In the genomic region with DNA sequence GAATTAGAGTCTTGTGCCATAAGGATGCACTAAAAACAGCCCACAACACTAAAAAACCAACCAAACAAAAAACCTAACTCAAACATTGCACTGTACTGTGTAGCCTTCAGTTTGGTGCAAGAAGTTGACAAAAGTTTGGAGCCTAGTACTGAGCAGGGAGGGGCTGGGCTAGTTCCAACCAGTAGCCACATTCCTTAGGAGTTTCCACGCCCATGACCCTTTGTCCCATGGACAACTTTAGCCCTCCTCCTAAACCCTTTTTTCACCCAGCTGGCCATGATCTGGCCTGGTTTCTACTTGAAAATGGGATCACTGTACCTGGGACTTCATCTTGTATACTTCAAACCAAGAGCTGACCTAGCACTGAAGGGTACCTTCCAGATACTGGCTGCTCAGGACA, we compare ENCODE assay signal across 13 mouse cellular contexts. TPM values are rescaled to one million over a fixed set of nuclear protein-coding genes. Genes with fewer than 3 reads are reported as not detected.
DNase-seq lines count a peak whose midpoint lies in the region; ATAC-seq and TF ChIP-seq lines count a peak whose summit lies in the region.
"Had no signal": no experiment of that assay in that cellular context is flagged by ENCODE, and none has a peak within 500 bp of the region (broad histone marks: within the 10 kb centered on the region; RNA-seq: fewer than 3 reads in every experiment).

No protein-coding gene starts in this region.

- TF ChIP-seq EP300 in liver, postnatal 0 days (IDR thresholded peaks at IDR 0.05; ENCODE audit: low read depth), result no peak

- DNase-seq in adrenal gland, postnatal 10 days, result peak; percentile 46
- DNase-seq in adrenal gland, adult 18-20 months (ENCODE audit: low spot score in 2 of 2), result no peak
- peak; percentile 73 for DNase-seq in ES-E14 (ENCODE audit: low read depth, low spot score)
- peak; percentile 43 for DNase-seq in kidney, adult 11 months
- DNase-seq in liver, postnatal 0 days, result no peak
- no peak for DNase-seq in testis, postnatal 10 days (ENCODE audit: low spot score)
- no peak for DNase-seq in cerebellum, postnatal 10 days
- DNase-seq: forebrain, postnatal 0 days; right cerebral cortex, postnatal 4 days; thymus, postnatal 4 days had no signal

- no peaks in the 10 kb centered on the region for H3K36me3 ChIP-seq in ES-E14 (ENCODE audit: control insufficient read depth, insufficient read depth, low read length, poor library complexity, severe bottlenecking)
- H3K36me3 ChIP-seq in liver, postnatal 0 days (replicated peaks; ENCODE audit: insufficient read depth, low read length), result no peaks in the 10 kb centered on the region
- H3K36me3 ChIP-seq in midbrain, embryonic 13.5 days, result no peaks in the 10 kb centered on the region
- H3K36me3 ChIP-seq: neural tube, embryonic 13.5 days had no signal

- H3K27ac ChIP-seq in ES-E14 (ENCODE audit: insufficient read depth, low read depth, low read length, poor library complexity, severe bottlenecking), result peak overlapping the region; percentile 80
- peak overlapping the region; percentile 48; the same call in 1 of the 2 replicates for H3K27ac ChIP-seq in liver, postnatal 0 days (ENCODE audit: low read depth)
- no peak overlapping the region for H3K27ac ChIP-seq in midbrain, embryonic 13.5 days
- H3K27ac ChIP-seq: neural tube, embryonic 13.5 days had no signal

- H3K4me1 ChIP-seq in ES-E14 (ENCODE audit: control insufficient read depth in 2 of 2, insufficient read depth in 2 of 2, low read length in 2 of 2, poor library complexity in 1 of 2), result peaks cover 2 to 31% of the 10 kb centered on the region in 2 experiments; a peak in 2 of 4 replicates
- peaks cover 27% of the 10 kb centered on the region for H3K4me1 ChIP-seq in liver, postnatal 0 days (ENCODE audit: insufficient read depth)
- no peaks in the 10 kb centered on the region for H3K4me1 ChIP-seq in midbrain, embryonic 13.5 days (replicated peaks)
- H3K4me1 ChIP-seq: neural tube, embryonic 13.5 days had no signal

- no peak overlapping the region for H3K4me2 ChIP-seq in liver, postnatal 0 days (ENCODE audit: low read depth, low read length)
- H3K4me2 ChIP-seq in midbrain, embryonic 13.5 days (replicated peaks), result no peak overlapping the region
- H3K4me2 ChIP-seq: neural tube, embryonic 13.5 days had no signal

- in situ Hi-C loops in ES-E14 (cut with MboI; ENCODE audit: low sequenced_read_pairs in 2 of 2, unreplicated experiment in 2 of 2), result no loop called here

- H3K27me3 ChIP-seq in liver, postnatal 0 days (ENCODE audit: insufficient read depth, low read length), result no peaks in the 10 kb centered on the region
- H3K27me3 ChIP-seq in midbrain, embryonic 13.5 days, result no peaks in the 10 kb centered on the region
- H3K27me3 ChIP-seq: neural tube, embryonic 13.5 days had no signal

- TF ChIP-seq CTCF in liver, postnatal 0 days (IDR thresholded peaks at IDR 0.05; ENCODE audit: low read depth), result no peak

- 59% methylated on average over 1 of the region's 1 CpGs for WGBS in liver, postnatal 0 days (ENCODE audit: insufficient replicate concordance)
- 76% methylated on average over 1 of the region's 1 CpGs for WGBS in midbrain, embryonic 13.5 days

- peak; percentile 31; the same call in 1 of the 2 replicates for ATAC-seq in liver, postnatal 0 days
- ATAC-seq in midbrain, embryonic 13.5 days, result no peak
- ATAC-seq: forebrain, postnatal 0 days had no signal

- no peaks in the 10 kb centered on the region for H3K9me3 ChIP-seq in ES-E14 (ENCODE audit: control insufficient read depth, insufficient read depth, low read depth, low read length)
- H3K9me3 ChIP-seq in liver, postnatal 0 days (ENCODE audit: low read length), result no peaks in the 10 kb centered on the region
- no peaks in the 10 kb centered on the region for H3K9me3 ChIP-seq in midbrain, embryonic 13.5 days
- H3K9me3 ChIP-seq: megakaryocyte, embryonic 14.5 days; neural tube, embryonic 13.5 days had no signal

- 0 out of 4 replicates have a peak overlapping the region, but pooled peaks of 1 of the 2 experiments have one; percentile 14 for H3K4me3 ChIP-seq in ES-E14 (ENCODE audit: insufficient read depth in 1 of 2, low read depth in 1 of 2, low read length in 2 of 2, poor library complexity in 1 of 2, severe bottlenecking in 1 of 2)
- no peak overlapping the region for H3K4me3 ChIP-seq in liver, postnatal 0 days (ENCODE audit: low read depth, low read length)
- H3K4me3 ChIP-seq in midbrain, embryonic 13.5 days (replicated peaks), result no peak overlapping the region
- H3K4me3 ChIP-seq: neural tube, embryonic 13.5 days had no signal

- peak overlapping the region; percentile 9; the same call in 1 of the 2 replicates for H3K9ac ChIP-seq in ES-E14 (ENCODE audit: insufficient read depth, low read depth, low read length, poor library complexity, severe bottlenecking)
- no peak overlapping the region for H3K9ac ChIP-seq in liver, postnatal 0 days (replicated peaks)
- H3K9ac ChIP-seq in midbrain, embryonic 13.5 days (replicated peaks), result no peak overlapping the region
- H3K9ac ChIP-seq: forebrain, postnatal 0 days; neural tube, embryonic 13.5 days had no signal

TF ChIP-seq in ES-E14, 5 proteins besides CTCF, POLR2A, EP300 and RAD21:
- no peak for TF ChIP-seq ZC3H11A (IDR thresholded peaks at IDR 0.05; ENCODE audit: borderline replicate concordance, low read depth, low read length)
- no peak for TF ChIP-seq ZNF384 (IDR thresholded peaks at IDR 0.05; ENCODE audit: low read depth, low read length)
- TF ChIP-seq HCFC1 (IDR thresholded peaks at IDR 0.05; ENCODE audit: borderline replicate concordance, insufficient read depth, low read length), result no peak
- TF ChIP-seq CHD2 (IDR thresholded peaks at IDR 0.05; ENCODE audit: low read depth, low read length), result no peak
- TF ChIP-seq MAFK (IDR thresholded peaks at IDR 0.05; ENCODE audit: insufficient read depth, low read depth, low read length), result no peak
TF ChIP-seq in ES-E14: peak in this region for 0.

RNA-seq across cellular contexts. Expression of a gene that starts 26.8 kb away (rescaled TPM):
- total RNA-seq in adrenal gland, postnatal 10 days (2021), result 100 to 1,000 TPM in 1 of 2 experiments, 10 to 100 TPM in 1; 93.1 to 104 TPM
- total RNA-seq in adrenal gland, adult 18-20 months (2021), result 1,000 to 10,000 TPM; 2,155 to 5,020 TPM
- 210 and 251 TPM in 2 replicates for total RNA-seq in ES-E14 (2012; rRNA removed)
- 3.8 and 3.9 TPM in 2 replicates for polyA plus RNA-seq in liver, postnatal 0 days (2015; fragmentation: Nextera tagmentation; extraction: Ambion mirVana)
- polyA plus RNA-seq in midbrain, embryonic 13.5 days (2015; fragmentation: Nextera tagmentation; extraction: Ambion mirVana), result 83.6 and 89.2 TPM in 2 replicates

RNA-seq across cellular contexts. Expression of a gene that starts 54.9 kb away (rescaled TPM):
- total RNA-seq in adrenal gland, postnatal 10 days (2021), result 10 to 100 TPM; 61.2 to 64.3 TPM
- 10 to 100 TPM; 47.8 to 57.2 TPM for total RNA-seq in adrenal gland, adult 18-20 months (2021)
- 101 and 124 TPM in 2 replicates for total RNA-seq in ES-E14 (2012; rRNA removed)
- 43.8 and 46.8 TPM in 2 replicates for polyA plus RNA-seq in liver, postnatal 0 days (2015; fragmentation: Nextera tagmentation; extraction: Ambion mirVana)
- polyA plus RNA-seq in midbrain, embryonic 13.5 days (2015; fragmentation: Nextera tagmentation; extraction: Ambion mirVana), result 51.4 and 55.7 TPM in 2 replicates

Comparison
In these comparisons a context has a peak if more than half of its experiments do, and no peak if none do; other contexts are left out.
1. DNase-seq: peak in adrenal gland, postnatal 10 days (single experiment), ES-E14 (single experiment) and kidney, adult 11 months (single experiment); none in adrenal gland, adult 18-20 months (0 of 2), liver, postnatal 0 days (single experiment), testis, postnatal 10 days (single experiment) and cerebellum, postnatal 10 days (0 of 2).